Mouse (Mus musculus) midbrain, embryonic 11.5 days (tissue): ENCODE measurements at regions not wholly inside any gene's neighbourhood (a gene's known extent, or its start where the extent isn't known, plus 50 kb on each side); places are given as distances from the start of the nearest gene placed in this dataset.

Experiments used
- ATAC-seq: fragments of 200-750 bp; cut with Nextera tagmentation; 2 replicates; pipeline ENCODE4 v1.8.0; 2017; ENCODE audit warnings: moderate TSS enrichment, moderate library complexity; ENCODE audit not compliant: low FRiP score
- DNase-seq: peaks from one replicate; pipeline ENCODE4 v3.0.0; 2015; ENCODE audit warnings: low spot score; ENCODE audit errors: missing footprints
- H3K27ac ChIP-seq: fragments of 300-500 bp; sonication (generic); 2 replicates; pipeline ENCODE4 v1.5.1; 2014; ENCODE audit warnings: low read depth, low read length
- H3K27me3 ChIP-seq: fragments of 300-500 bp; sonication (generic); 2 replicates; pipeline ENCODE4 v1.6.1; 2014; ENCODE audit warnings: mild to moderate bottlenecking, low read length, moderate library complexity, mixed read lengths; ENCODE audit not compliant: control insufficient read depth, insufficient read depth
- H3K36me3 ChIP-seq: fragments of 300-500 bp; sonication (generic); 2 replicates; pipeline ENCODE4 v1.6.1; 2014; ENCODE audit warnings: mild to moderate bottlenecking, low read length, moderate library complexity, mixed read lengths; ENCODE audit not compliant: control insufficient read depth, insufficient read depth
- H3K4me1 ChIP-seq: fragments of 300-500 bp; sonication (generic); 2 replicates; pipeline ENCODE4 v1.6.1; 2014; ENCODE audit warnings: low read length; ENCODE audit not compliant: control insufficient read depth, insufficient read depth
- H3K4me2 ChIP-seq: fragments of 300-500 bp; sonication (generic); 2 replicates; pipeline ENCODE4 v1.6.1; 2014; ENCODE audit warnings: mild to moderate bottlenecking, moderate library complexity
- H3K4me3 ChIP-seq: fragments of 300-500 bp; sonication (generic); 2 replicates; pipeline ENCODE4 v1.5.1; 2014; ENCODE audit warnings: low read depth, low read length
- H3K9ac ChIP-seq: fragments of 300-500 bp; sonication (generic); 2 replicates; pipeline ENCODE4 v1.6.1; 2014; ENCODE audit warnings: low read length
- H3K9me3 ChIP-seq: fragments of 300-500 bp; sonication (generic); 2 replicates; pipeline ENCODE4 v1.6.1; 2016; ENCODE audit warnings: low read length; ENCODE audit not compliant: control insufficient read depth
- WGBS: fragments of 180-500 bp; shearing (Covaris S2); extraction: QIAGEN DNeasy Blood & Tissue Kit; methylation state at CpG from one replicate; pipeline ENCODE4 v1.1.7; 2014; 5-methylcytosine and 5-hydroxymethylcytosine counted together

DNA sequence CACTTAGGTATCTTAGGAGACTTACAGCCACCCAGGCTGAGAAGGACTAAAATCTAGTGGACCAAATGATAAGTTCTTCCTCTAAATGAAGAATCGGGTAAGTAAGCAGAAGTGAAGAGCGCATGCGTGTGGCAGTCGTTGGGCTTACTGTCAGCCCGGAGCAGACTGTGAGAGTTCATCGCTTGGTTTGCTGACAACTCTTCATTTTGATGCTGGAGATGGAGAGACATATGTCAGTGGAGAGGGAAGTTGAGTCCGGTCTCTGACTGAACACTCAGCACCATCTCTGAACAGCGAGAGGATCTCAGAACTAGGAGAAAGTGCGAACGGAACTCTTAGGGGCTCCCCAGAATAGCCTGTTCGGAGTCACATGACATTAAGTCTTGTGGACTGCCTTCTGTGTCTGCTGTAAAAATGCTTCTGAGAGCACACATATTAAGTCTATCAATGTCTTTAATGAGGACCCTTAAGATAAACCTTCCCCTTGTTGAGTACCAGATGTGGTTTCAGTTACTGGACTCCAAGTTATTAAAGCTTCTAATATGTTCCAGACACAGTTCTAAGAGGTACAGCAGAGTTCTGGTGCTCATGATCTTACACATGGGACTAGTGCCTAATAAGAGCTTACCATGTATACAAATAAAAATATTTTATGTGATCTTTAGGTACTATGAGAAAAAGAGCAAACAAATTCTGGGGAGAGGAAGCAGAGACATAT lies 108.7 kb upstream of the Teddm2 start:
- ATAC-seq (no peak), DNase-seq (no peak)
- H3K27ac ChIP-seq, result no peak overlapping the region
- no peak overlapping the region for H3K4me3 ChIP-seq
- H3K27me3 ChIP-seq, result no peaks in the 10 kb centered on the region
- H3K4me1 ChIP-seq, result no peaks in the 10 kb centered on the region
- no peak overlapping the region for H3K4me2 ChIP-seq
- no peaks in the 10 kb centered on the region for H3K36me3 ChIP-seq
- no peak overlapping the region for H3K9ac ChIP-seq
- H3K9me3 ChIP-seq, result no peaks in the 10 kb centered on the region
- 94% methylated on average over 11 of the region's 11 CpGs for WGBS

GRCm38 (mm10) chr1:154010681-154011080 lies 110.7 kb upstream of the Teddm2 start:
- H3K4me3 ChIP-seq, result no peak overlapping the region
- H3K4me2 ChIP-seq, result no peak overlapping the region
- 89% methylated on average over 4 of the region's 4 CpGs for WGBS
- H3K27ac ChIP-seq, result no peak overlapping the region
- no peaks in the 10 kb centered on the region for H3K4me1 ChIP-seq
- ATAC-seq (no peak), DNase-seq (peak; percentile 26)
- no peaks in the 10 kb centered on the region for H3K9me3 ChIP-seq
- H3K27me3 ChIP-seq, result no peaks in the 10 kb centered on the region
- H3K36me3 ChIP-seq, result no peaks in the 10 kb centered on the region
- no peak overlapping the region for H3K9ac ChIP-seq

- no peaks in the 10 kb centered on the region for H3K27me3 ChIP-seq
- H3K4me1 ChIP-seq, result no peaks in the 10 kb centered on the region
- H3K4me2 ChIP-seq, result no peak overlapping the region
- DNase-seq (peak; percentile 28), ATAC-seq (no peak)
- no peak overlapping the region for H3K9ac ChIP-seq
- H3K36me3 ChIP-seq, result no peaks in the 10 kb centered on the region
- WGBS, result 75% methylated on average over 2 of the region's 2 CpGs
- no peaks in the 10 kb centered on the region for H3K9me3 ChIP-seq
- H3K4me3 ChIP-seq, result no peak overlapping the region
- no peak overlapping the region for H3K27ac ChIP-seq
Measured at GRCm38 (mm10) chr1:154016516-154016915, 116.5 kb upstream of the Teddm2 start.

GRCm38 (mm10) chr1:154018241-154018640 lies 118.2 kb upstream of the Teddm2 start:
- 87% methylated on average over 6 of the region's 6 CpGs for WGBS

GRCm38 (mm10) chr1:154024301-154024700 lies 124.3 kb upstream of the Teddm2 start:
- Histone ChIP-seq H3K4me3 (no peak overlapping the region), H3K4me1 (no peaks in the 10 kb centered on the region), H3K27ac (no peak overlapping the region), H3K9ac (no peak overlapping the region), H3K36me3 (no peaks in the 10 kb centered on the region), H3K27me3 (no peaks in the 10 kb centered on the region), H3K4me2 (no peak overlapping the region), H3K9me3 (no peaks in the 10 kb centered on the region)
- ATAC-seq, result no peak
- DNase-seq, result no peak
- WGBS, result 80% methylated on average over 3 of the region's 3 CpGs

More at GRCm38 (mm10) chr1:154018241-154018640, 118.2 kb upstream of the Teddm2 start:
- H3K27ac ChIP-seq, result no peak overlapping the region
- ATAC-seq (no peak), DNase-seq (no peak)
- no peak overlapping the region for H3K9ac ChIP-seq
- H3K4me1 ChIP-seq, result no peaks in the 10 kb centered on the region
- no peaks in the 10 kb centered on the region for H3K9me3 ChIP-seq
- no peaks in the 10 kb centered on the region for H3K36me3 ChIP-seq
- H3K27me3 ChIP-seq, result no peaks in the 10 kb centered on the region
- no peak overlapping the region for H3K4me2 ChIP-seq
- H3K4me3 ChIP-seq, result no peak overlapping the region

- 92% methylated on average over 4 of the region's 4 CpGs for WGBS
- DNase-seq (no peak), ATAC-seq (no peak)
- Histone ChIP-seq H3K27ac (no peak overlapping the region), H3K9me3 (no peaks in the 10 kb centered on the region), H3K4me3 (no peak overlapping the region), H3K36me3 (no peaks in the 10 kb centered on the region), H3K27me3 (no peaks in the 10 kb centered on the region), H3K9ac (no peak overlapping the region), H3K4me2 (no peak overlapping the region), H3K4me1 (no peaks in the 10 kb centered on the region)
Measured at GRCm38 (mm10) chr1:154027303-154027702, 127.3 kb upstream of the Teddm2 start.

DNA sequence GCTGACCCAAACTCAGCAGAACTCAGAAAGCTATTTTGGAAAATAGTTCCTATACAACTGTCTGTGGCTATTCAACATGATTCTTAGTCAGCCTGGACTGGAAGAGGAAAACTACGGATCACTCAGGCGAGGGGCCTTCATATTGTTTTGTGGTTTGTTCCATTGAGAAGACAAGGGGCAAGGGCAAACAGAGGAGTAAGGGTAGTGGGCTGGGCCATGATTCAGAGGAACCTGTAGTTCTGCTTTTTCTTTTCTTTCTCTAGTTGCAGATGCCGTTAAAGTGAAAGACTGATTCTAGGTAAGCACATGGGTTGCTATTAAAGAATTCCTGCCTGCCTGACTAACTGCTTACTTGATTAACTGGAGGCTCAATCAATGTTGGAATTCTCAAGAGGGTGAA lies 129.8 kb upstream of the Teddm2 start:
- H3K4me3 ChIP-seq, result no peak overlapping the region
- H3K27ac ChIP-seq, result no peak overlapping the region
- no peak overlapping the region for H3K9ac ChIP-seq
- no peaks in the 10 kb centered on the region for H3K9me3 ChIP-seq
- H3K4me2 ChIP-seq, result no peak overlapping the region
- no peak for DNase-seq
- H3K27me3 ChIP-seq, result no peaks in the 10 kb centered on the region
- H3K36me3 ChIP-seq, result no peaks in the 10 kb centered on the region
- WGBS, result 85% methylated on average over 3 of the region's 3 CpGs
- no peaks in the 10 kb centered on the region for H3K4me1 ChIP-seq
- no peak for ATAC-seq

GRCm38 (mm10) chr1:154032669-154033099 lies 132.7 kb upstream of the Teddm2 start:
- Histone ChIP-seq H3K27ac (no peak overlapping the region), H3K36me3 (no peaks in the 10 kb centered on the region)
- WGBS, result 20% methylated on average over 14 of the region's 14 CpGs

GRCm38 (mm10) chr1:154033958-154034606 lies 134.1 kb upstream of the Teddm2 start:
- Histone ChIP-seq H3K27ac (no peak overlapping the region; the same call in 1 of the 2 replicates), H3K4me2 (no peak overlapping the region), H3K36me3 (no peaks in the 10 kb centered on the region), H3K9me3 (no peaks in the 10 kb centered on the region), H3K4me1 (peaks cover 2% of the 10 kb centered on the region; the same call in 1 of the 2 replicates), H3K4me3 (no peak overlapping the region), H3K9ac (no peak overlapping the region), H3K27me3 (no peaks in the 10 kb centered on the region)
- WGBS, result 76% methylated on average over 13 of the region's 13 CpGs
- no peak for DNase-seq
- ATAC-seq, result 0 out of 2 replicates have a peak, but pooled peaks have one; percentile 27

More at GRCm38 (mm10) chr1:154032669-154033099, 132.7 kb upstream of the Teddm2 start:
- ATAC-seq (no peak), DNase-seq (peak; percentile 93)
- H3K4me1 ChIP-seq, result peaks cover 2% of the 10 kb centered on the region; the same call in 1 of the 2 replicates
- H3K4me3 ChIP-seq, result no peak overlapping the region
- H3K9me3 ChIP-seq, result no peaks in the 10 kb centered on the region
- H3K27me3 ChIP-seq, result no peaks in the 10 kb centered on the region
- no peak overlapping the region for H3K9ac ChIP-seq
- H3K4me2 ChIP-seq, result no peak overlapping the region
